In genomic region chr2:17973868-17974440, GRCm38 (mm10) we compare ENCODE assay signal across 26 mouse cellular contexts. TPM values are rescaled to one million over a fixed set of nuclear protein-coding genes. Genes with fewer than 3 reads are reported as not detected.
A peak's percentile ranks its signal among the peaks of the same experiment; 100 is the strongest.
DNase-seq lines count a peak whose midpoint lies in the region; ATAC-seq and TF ChIP-seq lines count a peak whose summit lies in the region.
"Had no signal": no experiment of that assay in that cellular context is flagged by ENCODE, and none has a peak within 500 bp of the region (broad histone marks: within the 10 kb centered on the region; RNA-seq: fewer than 3 reads in every experiment).

No protein-coding gene starts in this region.

- peaks cover 5% of the 10 kb centered on the region; the same call in 1 of the 2 replicates for H3K4me1 ChIP-seq in heart, embryonic 15.5 days (replicated peaks)
- no peaks in the 10 kb centered on the region for H3K4me1 ChIP-seq in kidney, postnatal 0 days (replicated peaks; ENCODE audit: insufficient read depth, low read length)
- H3K4me1 ChIP-seq in ES-Bruce4 (ENCODE audit: control insufficient read depth, insufficient read depth, low read length) = peaks cover 3% of the 10 kb centered on the region
- peaks cover 12% of the 10 kb centered on the region for H3K4me1 ChIP-seq in limb, embryonic 10.5 days

- H3K9me3 ChIP-seq in heart, embryonic 15.5 days (replicated peaks) = no peaks in the 10 kb centered on the region
- H3K9me3 ChIP-seq in kidney, postnatal 0 days (replicated peaks; ENCODE audit: low read length) = no peaks in the 10 kb centered on the region
- H3K9me3 ChIP-seq in ES-Bruce4 (replicated peaks; ENCODE audit: control insufficient read depth, insufficient read depth, low read length, poor library complexity, severe bottlenecking) = peaks cover 15% of the 10 kb centered on the region
- H3K9me3 ChIP-seq in limb, embryonic 10.5 days (replicated peaks) = no peaks in the 10 kb centered on the region
- H3K9me3 ChIP-seq: embryonic facial prominence, embryonic 10.5 days; G1E had no signal

- H3K4me3 ChIP-seq in heart, embryonic 15.5 days = no peak overlapping the region
- H3K4me3 ChIP-seq in kidney, postnatal 0 days (replicated peaks; ENCODE audit: low read depth, low read length) = no peak overlapping the region
- no peak overlapping the region for H3K4me3 ChIP-seq in ES-Bruce4 (ENCODE audit: low read depth, low read length)
- no peak overlapping the region for H3K4me3 ChIP-seq in limb, embryonic 10.5 days
- H3K4me3 ChIP-seq: embryonic facial prominence, embryonic 10.5 days; gastrocnemius, adult 2 months; myocyte had no signal

- intact Hi-C loops in heart, postnatal 25 days (cut with DNase I) = no loop called here

- TF ChIP-seq CTCF in kidney, postnatal 0 days (IDR thresholded peaks at IDR 0.05; ENCODE audit: low read depth) = no peak
- TF ChIP-seq CTCF in ES-Bruce4 (IDR thresholded peaks at IDR 0.05; ENCODE audit: low read depth, low read length) = no peak

- 49% methylated on average over 2 of the region's 2 CpGs for WGBS in heart, embryonic 15.5 days
- 18% methylated on average over 2 of the region's 2 CpGs for WGBS in kidney, postnatal 0 days
- WGBS in limb, embryonic 10.5 days = 28% methylated on average over 2 of the region's 2 CpGs

- 0 out of 2 replicates have a peak, but pooled peaks have one; percentile 27 for ATAC-seq in heart, embryonic 15.5 days (replicated peaks; ENCODE audit: insufficient number of reproducible peaks, insufficient read depth, low FRiP score, low read depth)
- ATAC-seq in kidney, postnatal 0 days (replicated peaks; ENCODE audit: low FRiP score, low read depth) = no peak

- TF ChIP-seq EP300 in ES-Bruce4 (IDR thresholded peaks at IDR 0.05; ENCODE audit: insufficient read depth, low read depth, low read length) = 0 out of 2 replicates have a peak, but pooled peaks have one; percentile 44

- H3K27me3 ChIP-seq in heart, embryonic 15.5 days = no peaks in the 10 kb centered on the region
- no peaks in the 10 kb centered on the region for H3K27me3 ChIP-seq in kidney, postnatal 0 days (ENCODE audit: insufficient read depth, low read length)
- no peaks in the 10 kb centered on the region for H3K27me3 ChIP-seq in ES-Bruce4 (ENCODE audit: control insufficient read depth, insufficient read depth, low read length, poor library complexity, severe bottlenecking)
- no peaks in the 10 kb centered on the region for H3K27me3 ChIP-seq in limb, embryonic 10.5 days (ENCODE audit: low read depth, poor library complexity, severe bottlenecking)

- H3K36me3 ChIP-seq in heart, embryonic 15.5 days = no peaks in the 10 kb centered on the region
- no peaks in the 10 kb centered on the region for H3K36me3 ChIP-seq in kidney, postnatal 0 days (ENCODE audit: insufficient read depth, low read length)
- H3K36me3 ChIP-seq in ES-Bruce4 (ENCODE audit: control insufficient read depth, insufficient read depth, low read length, poor library complexity, severe bottlenecking) = no peaks in the 10 kb centered on the region
- H3K36me3 ChIP-seq in limb, embryonic 10.5 days = no peaks in the 10 kb centered on the region
- H3K36me3 ChIP-seq: embryonic facial prominence, embryonic 10.5 days; G1E had no signal

- H3K9ac ChIP-seq in heart, embryonic 15.5 days = no peak overlapping the region
- H3K9ac ChIP-seq in kidney, postnatal 0 days (ENCODE audit: low read depth, low read length) = no peak overlapping the region
- no peak overlapping the region for H3K9ac ChIP-seq in ES-Bruce4 (ENCODE audit: low read depth, poor library complexity, severe bottlenecking)
- H3K9ac ChIP-seq: liver, embryonic 14.5 days had no signal

- no peak for DNase-seq in heart, postnatal 25 days (ENCODE audit: low spot score)
- DNase-seq in kidney, postnatal 0 days (ENCODE audit: low spot score) = peak; percentile 63
- no peak for DNase-seq in kidney, postnatal 25 days
- peak; percentile 80 for DNase-seq in ES-CJ7 (ENCODE audit: low read depth, low spot score)
- no peak for DNase-seq in limb, embryonic 10.5 days (ENCODE audit: low spot score)
- DNase-seq: adrenal gland, postnatal 36 days; cerebellum, adult 11-12 months; cerebellum, postnatal 14 days; gastrocnemius, adult 2 months; kidney, adult 18-20 months; midbrain, embryonic 14.5 days; thymus, postnatal 14 days had no signal

- H3K27ac ChIP-seq in heart, embryonic 15.5 days = no peak overlapping the region
- H3K27ac ChIP-seq in kidney, postnatal 0 days = no peak overlapping the region
- H3K27ac ChIP-seq in ES-Bruce4 (ENCODE audit: insufficient read depth, low read length) = peak overlapping the region; percentile 37
- H3K27ac ChIP-seq in limb, embryonic 10.5 days = no peak overlapping the region
- H3K27ac ChIP-seq: embryonic facial prominence, embryonic 10.5 days; gastrocnemius, adult 2 months; liver, embryonic 14.5 days; macrophage had no signal

- TF ChIP-seq POLR2A in ES-Bruce4 (IDR thresholded peaks at IDR 0.05; ENCODE audit: insufficient read depth, low read length) = no peak

- H3K4me2 ChIP-seq in heart, embryonic 15.5 days = no peak overlapping the region
- no peak overlapping the region for H3K4me2 ChIP-seq in kidney, postnatal 0 days (ENCODE audit: low read length)

RNA-seq across cellular contexts. Expression of gene H2al2a, which starts 22.8 kb away (rescaled TPM):
- not detected in 2 replicates for polyA plus RNA-seq in heart, embryonic 15.5 days (2015; fragmentation: Nextera tagmentation; extraction: Ambion mirVana)
- not detected for total RNA-seq in heart, postnatal 25 days (2021)
- polyA plus RNA-seq in kidney, postnatal 0 days (2015; fragmentation: Nextera tagmentation; extraction: Ambion mirVana) = not detected in 2 replicates
- polyA plus RNA-seq in ES-Bruce4 (2011; ENCODE audit: insufficient read depth, insufficient read length, low read depth, missing spikeins) = not detected in 2 replicates
- polyA plus RNA-seq in limb, embryonic 10.5 days (2016; fragmentation: Nextera tagmentation; extraction: Ambion mirVana) = not detected in 2 replicates
- total RNA-seq: adrenal gland, postnatal 36 days; G1E; gastrocnemius, adult 2 months; layer of hippocampus, adult 18-20 months; layer of hippocampus, postnatal 25 days; left cerebral cortex, postnatal 10 days had no signal
- polyA plus RNA-seq: embryonic facial prominence, embryonic 10.5 days; forebrain, embryonic 11.5 days; G1E; hindbrain, embryonic 11.5 days; limb, embryonic 14.5 days; liver, embryonic 14.5 days; macrophage; midbrain, embryonic 14.5 days; myocyte; neural tube, embryonic 14.5 days had no signal

Comparison
In these comparisons a context has a peak if more than half of its experiments do, and no peak if none do; other contexts are left out.
1. DNase-seq: peak in kidney, postnatal 0 days (single experiment) and ES-CJ7 (single experiment); none in heart, postnatal 25 days (single experiment), kidney, postnatal 25 days (0 of 2) and limb, embryonic 10.5 days (single experiment).